Mouse (Mus musculus) cerebellum, adult 2 months (tissue): ENCODE results near the gene Mlxip. TPM values are rescaled to one million over a fixed set of nuclear protein-coding genes. Genes with fewer than 3 reads are reported as not detected.
A peak's percentile ranks its signal among the peaks of the same experiment; 100 is the strongest.

Experiments
- DNase-seq, 2 experiments: peaks; one replicate each; pipeline ENCODE4 v3.0.0; 2021
- H3K27ac ChIP-seq: fragments of 200-500 bp; 2 replicates; pipeline ENCODE4 v1.5.1; 2012; ENCODE audit warnings: low read length, control low read depth, inconsistent platforms; ENCODE audit not compliant: insufficient read depth
- H3K27me3 ChIP-seq: fragments of 200-500 bp; 2 replicates; pipeline ENCODE4 v1.6.1; 2012; ENCODE audit warnings: inconsistent platforms, mild to moderate bottlenecking, low read length, moderate library complexity; ENCODE audit not compliant: control insufficient read depth, insufficient read depth
- H3K4me1 ChIP-seq: fragments of 200-500 bp; 2 replicates; pipeline ENCODE4 v1.6.1; 2011; ENCODE audit warnings: low read length; ENCODE audit not compliant: control insufficient read depth, insufficient read depth
- H3K4me3 ChIP-seq: fragments of 200-500 bp; replicated peaks from 2 replicates; pipeline ENCODE3; 2011; ENCODE audit warnings: mild to moderate bottlenecking, low read depth, low read length, control low read depth; ENCODE audit not compliant: insufficient read depth
- CTCF ChIP-seq: fragments of 200-500 bp; IDR thresholded peaks from 2 replicates; pipeline ENCODE4 v1.5.1; 2011; ENCODE audit warnings: low read depth, mild to moderate bottlenecking, control low read depth, low read length, moderate library complexity, borderline replicate concordance; ENCODE audit not compliant: insufficient read depth
- POLR2A ChIP-seq: fragments of 200-500 bp; IDR thresholded peaks from 2 replicates; pipeline ENCODE4 v1.6.1; 2011; ENCODE audit warnings: low read length, control low read depth, borderline replicate concordance; ENCODE audit not compliant: insufficient read depth
- WGBS: fragments of 180-500 bp; shearing (Covaris S2); methylation state at CpG from one replicate; pipeline ENCODE4 v1.1.7; 2018; 5-methylcytosine and 5-hydroxymethylcytosine counted together
- polyA plus RNA-seq: library from polyadenylated mRNA; depleted of rRNA; stranded (reverse); fragments of >200 nt; gene quantifications from 2 replicates; pipeline ENCODE4 v1.2.3, GENCODE M21; 2012; rRNA removed

Gene Mlxip
- polyA plus RNA-seq, 1 experiment = 21.7 TPM

GRCm38 (mm10) chr5:123464638-123465037, 70.0 kb downstream of the Mlxip start:
- Histone ChIP-seq H3K27ac (no peak overlapping the region), H3K4me3 (no peak overlapping the region), H3K27me3 (no peaks in the 10 kb centered on the region), H3K4me1 (no peaks in the 10 kb centered on the region)
- DNase-seq = no peak
- TF ChIP-seq CTCF (no peak), POLR2A (no peak)
- 84% methylated on average over 1 of the region's 1 CpGs for WGBS

GRCm38 (mm10) chr5:123470784-123471400, 76.3 kb downstream of the Mlxip start:
- Histone ChIP-seq H3K27ac (no peak overlapping the region), H3K27me3 (no peaks in the 10 kb centered on the region), H3K4me1 (no peaks in the 10 kb centered on the region), H3K4me3 (no peak overlapping the region)
- 63% methylated on average over 10 of the region's 10 CpGs for WGBS
- DNase-seq = no peak
- TF ChIP-seq CTCF (no peak), POLR2A (no peak)

- no peaks in the 10 kb centered on the region for H3K4me1 ChIP-seq
- H3K4me3 ChIP-seq = no peak overlapping the region
- TF ChIP-seq POLR2A (no peak), CTCF (no peak)
- no peak for DNase-seq
- H3K27me3 ChIP-seq = no peaks in the 10 kb centered on the region
- WGBS = 27% methylated on average over 5 of the region's 5 CpGs
- no peak overlapping the region for H3K27ac ChIP-seq
Observed at GRCm38 (mm10) chr5:123473817-123474216, 79.2 kb downstream of the Mlxip start.

- 85% methylated on average over 11 of the region's 11 CpGs for WGBS
- Histone ChIP-seq H3K4me3 (no peak overlapping the region), H3K27ac (no peak overlapping the region), H3K4me1 (no peaks in the 10 kb centered on the region; the same call in 1 of the 2 replicates), H3K27me3 (no peaks in the 10 kb centered on the region)
- no peak for TF ChIP-seq POLR2A
- TF ChIP-seq CTCF = no peak
- DNase-seq = no peak
Observed at GRCm38 (mm10) chr5:123487659-123488395, 93.2 kb downstream of the Mlxip start.

GRCm38 (mm10) chr5:123489112-123489785, 94.7 kb downstream of the Mlxip start, which contains the start of the genes Lrrc43 and Il31:
TSS of gene Lrrc43 (plus strand) at chr5:123489305.
TSS of gene Il31 (minus strand) at chr5:123489489.
- no peak for DNase-seq
- Histone ChIP-seq H3K27me3 (no peaks in the 10 kb centered on the region), H3K27ac (no peak within 1 kb of the TSS), H3K4me1 (no peaks in the 10 kb centered on the region; the same call in 1 of the 2 replicates), H3K4me3 (no peak within 1 kb of the TSS)
- WGBS = 6% methylated on average over 25 of the region's 25 CpGs
- no peak for TF ChIP-seq POLR2A
- TF ChIP-seq CTCF = no peak

- no peaks in the 10 kb centered on the region; the same call in 1 of the 2 replicates for H3K4me1 ChIP-seq
- 74% methylated on average over 9 of the region's 9 CpGs for WGBS
- H3K27me3 ChIP-seq = no peaks in the 10 kb centered on the region
- DNase-seq = no peak
- no peak overlapping the region for H3K27ac ChIP-seq
- H3K4me3 ChIP-seq = no peak overlapping the region
- no peak for TF ChIP-seq CTCF
- no peak for TF ChIP-seq POLR2A
Observed at GRCm38 (mm10) chr5:123489935-123490334, 95.3 kb downstream of the Mlxip start.

- no peaks in the 10 kb centered on the region for H3K27me3 ChIP-seq
Observed at GRCm38 (mm10) chr5:123499717-123500116, 105.1 kb downstream of the Mlxip start.

GRCm38 (mm10) chr5:123501973-123502372, 107.4 kb downstream of the Mlxip start:
- no peak overlapping the region for H3K4me3 ChIP-seq
- 84% methylated on average over 4 of the region's 4 CpGs for WGBS
- TF ChIP-seq CTCF = no peak
- TF ChIP-seq POLR2A = no peak
- no peak overlapping the region for H3K27ac ChIP-seq
- no peaks in the 10 kb centered on the region for H3K27me3 ChIP-seq
- DNase-seq = no peak
- peaks cover 6% of the 10 kb centered on the region for H3K4me1 ChIP-seq

More at GRCm38 (mm10) chr5:123499717-123500116, 105.1 kb downstream of the Mlxip start:
- DNase-seq = peak; percentile 57 to 77
- Histone ChIP-seq H3K4me3 (no peak overlapping the region), H3K4me1 (peaks cover 6% of the 10 kb centered on the region), H3K27ac (no peak overlapping the region)
- WGBS = 34% methylated on average over 4 of the region's 4 CpGs
- no peak for TF ChIP-seq POLR2A
- peak; percentile 52; the same call in 1 of the 2 replicates for TF ChIP-seq CTCF

Other genes with a start within 250 kb of the Mlxip start
- gene Psmd9, start 225.4 kb upstream of the Mlxip start, polyA plus RNA-seq = 28.4 and 29.9 TPM in 2 replicates
- not detected in 2 replicates for gene Hpd, start 212.1 kb upstream of the Mlxip start, polyA plus RNA-seq
- gene Wdr66, start 142.7 kb upstream of the Mlxip start, polyA plus RNA-seq = 1.3 and 1.6 TPM in 2 replicates
- gene Bcl7a, start 51.0 kb upstream of the Mlxip start, polyA plus RNA-seq = 28.9 and 29.4 TPM in 2 replicates
- 0.07 and 0.40 TPM in 2 replicates for gene Lrrc43, start 94.5 kb downstream of the Mlxip start, polyA plus RNA-seq
- gene Il31, start 94.7 kb downstream of the Mlxip start, polyA plus RNA-seq = not detected in 2 replicates
- 0.90 and 1.0 TPM in 2 replicates for gene B3gnt4, start 115.7 kb downstream of the Mlxip start, polyA plus RNA-seq
- gene Diablo, start 129.4 kb downstream of the Mlxip start, polyA plus RNA-seq = 76.3 and 77.9 TPM in 2 replicates
- 5.6 and 6.2 TPM in 2 replicates for gene Gm49027, start 130.7 kb downstream of the Mlxip start, polyA plus RNA-seq
- 49.7 and 54.1 TPM in 2 replicates for gene Vps33a, start 178.2 kb downstream of the Mlxip start, polyA plus RNA-seq